Mouse (Mus musculus): Measurements from ENCODE around the gene Olfr293. TPM values are rescaled to one million over a fixed set of nuclear protein-coding genes. Genes with fewer than 3 reads are reported as not detected.

Gene Olfr293
- polyA plus RNA-seq (2015; fragmentation: Nextera tagmentation; extraction: Ambion mirVana): not detected in 2 replicates

DNA sequence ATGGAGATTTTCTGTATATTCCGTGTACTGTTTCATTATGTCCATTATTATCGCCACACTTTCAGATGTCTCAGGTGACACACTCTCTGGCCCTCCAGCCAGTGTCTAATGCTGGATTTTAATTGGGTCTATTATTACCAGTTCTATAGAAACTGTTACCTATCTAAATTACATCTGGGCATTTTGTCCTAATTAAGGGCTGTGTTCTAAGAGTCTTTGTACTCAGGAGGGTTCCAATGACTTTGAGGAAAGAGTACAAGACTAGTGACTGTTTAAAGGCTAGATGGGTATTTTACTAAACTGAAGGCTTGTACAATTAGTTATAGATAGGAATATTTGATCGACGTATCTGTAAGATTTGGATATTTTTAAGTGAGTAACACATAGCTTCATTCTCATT, at the start of gene Olfr293:
TSS of gene Olfr293 (plus strand) at position 301 of the 400 bp plus-strand sequence.
- WGBS: 94% methylated on average over 4 of the region's 4 CpGs

DNA sequence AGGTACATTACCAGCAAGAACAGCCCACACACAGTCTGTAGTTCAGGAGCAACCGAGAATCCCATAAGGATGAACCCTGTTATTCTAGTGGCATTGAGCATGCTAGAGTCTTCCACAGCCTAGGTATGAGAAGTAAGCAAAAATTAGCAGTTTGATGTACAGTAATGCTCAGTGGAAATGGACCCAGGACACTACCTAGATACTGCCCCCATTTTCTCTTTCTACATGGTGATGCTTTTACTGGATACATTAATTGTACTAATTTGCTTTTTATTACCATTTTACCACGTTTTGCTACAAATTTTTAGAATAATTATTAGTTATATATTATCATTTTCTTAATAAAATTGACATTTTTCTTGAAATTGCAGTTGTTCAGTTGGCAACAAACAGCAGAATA, 32.3 kb upstream of the Olfr293 start, which contains the start of gene Olfr294:
TSS of gene Olfr294 (minus strand) at position 101 of the 400 bp plus-strand sequence.
- H3K4me1 ChIP-seq (replicated peaks): no peaks in the 10 kb centered on the region
- no peak within 1 kb of the TSS for H3K4me2 ChIP-seq
- no peak for ATAC-seq (ENCODE audit: low FRiP score)
- H3K9me3 ChIP-seq: no peaks in the 10 kb centered on the region
- H3K27ac ChIP-seq: no peak within 1 kb of the TSS
- H3K9ac ChIP-seq: no peak within 1 kb of the TSS
- 72% methylated on average over 2 of the region's 2 CpGs for WGBS
- H3K36me3 ChIP-seq: no peaks in the 10 kb centered on the region
- H3K27me3 ChIP-seq: no peaks in the 10 kb centered on the region
- H3K4me3 ChIP-seq: no peak within 1 kb of the TSS

More for the DNA sequence above, at the start of gene Olfr293:
- no peaks in the 10 kb centered on the region for H3K36me3 ChIP-seq
- no peak within 1 kb of the TSS for H3K4me2 ChIP-seq
- H3K27me3 ChIP-seq: no peaks in the 10 kb centered on the region
- no peaks in the 10 kb centered on the region for H3K9me3 ChIP-seq
- no peak within 1 kb of the TSS for H3K4me3 ChIP-seq
- ATAC-seq (ENCODE audit: low FRiP score): no peak
- no peak within 1 kb of the TSS for H3K27ac ChIP-seq
- no peak within 1 kb of the TSS for H3K9ac ChIP-seq
- H3K4me1 ChIP-seq (replicated peaks): no peaks in the 10 kb centered on the region

DNA sequence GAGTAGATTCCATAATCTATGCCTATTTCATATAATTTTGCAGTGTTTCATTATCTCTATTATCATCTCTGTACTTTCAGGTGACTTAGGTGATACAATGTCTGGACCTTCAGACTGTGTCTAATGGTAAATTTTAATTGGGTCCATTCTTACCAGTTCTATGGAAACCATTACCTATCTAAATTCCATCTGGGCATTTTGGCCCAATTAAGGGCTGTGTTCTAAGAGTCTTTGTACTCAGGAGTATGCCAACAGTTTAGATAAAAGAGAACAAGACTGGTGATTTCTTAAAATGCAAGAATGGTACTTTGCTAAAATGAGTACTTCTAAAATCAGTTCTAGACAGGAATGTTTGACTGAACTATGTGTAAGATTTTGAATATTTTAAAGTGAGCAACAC, 39.2 kb downstream of the Olfr293 start, which contains the start of gene Olfr292:
TSS of gene Olfr292 (plus strand) at position 301 of the 400 bp plus-strand sequence.
- ATAC-seq (ENCODE audit: low FRiP score): no peak
- no peaks in the 10 kb centered on the region for H3K36me3 ChIP-seq
- no peaks in the 10 kb centered on the region for H3K4me1 ChIP-seq (replicated peaks)
- H3K9ac ChIP-seq: no peak within 1 kb of the TSS
- H3K4me2 ChIP-seq: no peak within 1 kb of the TSS
- H3K27ac ChIP-seq: no peak within 1 kb of the TSS
- H3K4me3 ChIP-seq: no peak within 1 kb of the TSS
- no peaks in the 10 kb centered on the region for H3K9me3 ChIP-seq
- H3K27me3 ChIP-seq: no peaks in the 10 kb centered on the region

Other genes with a start within 250 kb of the Olfr293 start
- gene Olfr301, start 245.2 kb upstream of the Olfr293 start, polyA plus RNA-seq (2015; fragmentation: Nextera tagmentation; extraction: Ambion mirVana): not detected in 2 replicates
- not detected in 2 replicates for gene Olfr299, start 189.1 kb upstream of the Olfr293 start, polyA plus RNA-seq (2015; fragmentation: Nextera tagmentation; extraction: Ambion mirVana)
- not detected in 2 replicates for gene Olfr298, start 156.6 kb upstream of the Olfr293 start, polyA plus RNA-seq (2015; fragmentation: Nextera tagmentation; extraction: Ambion mirVana)
- gene Olfr297, start 129.1 kb upstream of the Olfr293 start, polyA plus RNA-seq (2015; fragmentation: Nextera tagmentation; extraction: Ambion mirVana): not detected in 2 replicates
- gene Olfr295, start 65.2 kb upstream of the Olfr293 start, polyA plus RNA-seq (2015; fragmentation: Nextera tagmentation; extraction: Ambion mirVana): not detected in 2 replicates
- gene Olfr294, start 32.4 kb upstream of the Olfr293 start, polyA plus RNA-seq (2015; fragmentation: Nextera tagmentation; extraction: Ambion mirVana): not detected in 2 replicates
- not detected in 2 replicates for gene Olfr292, start 39.3 kb downstream of the Olfr293 start, polyA plus RNA-seq (2015; fragmentation: Nextera tagmentation; extraction: Ambion mirVana)
- 0.55 and 0.71 TPM in 2 replicates for gene Folh1, start 126.9 kb downstream of the Olfr293 start, polyA plus RNA-seq (2015; fragmentation: Nextera tagmentation; extraction: Ambion mirVana)
- gene Vmn2r77, start 146.0 kb downstream of the Olfr293 start, polyA plus RNA-seq (2015; fragmentation: Nextera tagmentation; extraction: Ambion mirVana): not detected in 2 replicates

Measured in hindbrain, embryonic 13.5 days (tissue).